ENCODE assay signal across 12 mouse cellular contexts in the genomic region with DNA sequence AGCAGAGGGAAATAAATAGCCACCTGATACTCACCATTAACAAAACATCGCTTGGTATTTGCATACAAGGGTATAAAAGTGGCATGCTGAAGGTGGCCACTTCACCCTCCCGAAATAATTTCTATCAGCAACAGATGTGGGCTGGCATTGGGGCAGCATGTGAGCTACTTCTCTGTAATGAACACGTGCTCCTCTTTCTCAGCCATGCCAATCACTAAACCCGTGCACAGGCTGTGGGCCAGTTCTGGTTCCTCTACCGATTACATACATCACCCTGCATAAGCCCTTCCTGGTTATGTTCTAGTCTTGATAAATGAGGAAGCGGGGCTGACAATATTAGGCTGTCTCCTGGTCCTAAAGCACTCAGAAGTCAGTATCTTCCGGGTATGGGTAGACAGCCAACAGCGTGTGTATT. TPM values are rescaled to one million over a fixed set of nuclear protein-coding genes. Genes with fewer than 3 reads are reported as not detected.
A peak's percentile ranks its signal among the peaks of the same experiment; 100 is the strongest.
DNase-seq lines count a peak whose midpoint lies in the region; TF ChIP-seq lines count a peak whose summit lies in the region.
"Had no signal": no experiment of that assay in that cellular context is flagged by ENCODE, and none has a peak within 500 bp of the region (broad histone marks: within the 10 kb centered on the region; RNA-seq: fewer than 3 reads in every experiment).

No protein-coding gene starts in this region.

- H3K4me1 ChIP-seq in CH12.LX (ENCODE audit: control insufficient read depth in 1 of 2, insufficient read depth in 2 of 2): peaks cover 19 to 47% of the 10 kb centered on the region in 2 experiments

- no peak for TF ChIP-seq CTCF in CH12.LX (conservative IDR thresholded peaks at IDR 0.05 in 1 of 2, IDR thresholded peaks at IDR 0.05 in 1 of 2; ENCODE audit: low read depth in 2 of 2, low read length in 2 of 2)

- DNase-seq in B cell, adult 2 months: peak; percentile 77 to 79
- DNase-seq in CH12.LX (ENCODE audit: extremely low read depth): peak; percentile 35
- peak; percentile 30 to 41 for DNase-seq in heart, postnatal 36 days
- no peak for DNase-seq in embryo, embryonic 11 days
- no peak for DNase-seq in layer of hippocampus, postnatal 10 days (ENCODE audit: low spot score in 2 of 2)
- no peak for DNase-seq in yolk sac, embryonic 10.5 days (ENCODE audit: low spot score)
- DNase-seq in left cerebral cortex, adult 18-20 months (ENCODE audit: low spot score in 2 of 2): no peak
- DNase-seq: cerebellum, postnatal 25 days; right cerebral cortex, postnatal 4 days had no signal

- H3K4me3 ChIP-seq in CH12.LX (replicated peaks in 1 of 3; ENCODE audit: low read depth in 2 of 3, low read length in 2 of 3, poor library complexity in 1 of 3) (no peak overlapping the region), macrophage (ENCODE audit: inconsistent target) (no peak overlapping the region)
- H3K4me3 ChIP-seq: forebrain, embryonic 13.5 days; myocyte had no signal

- dilution Hi-C loops in CH12.LX (cut with MboI; ENCODE audit: extremely low pct_ligation_motif_present, extremely low pct_unique_long_range_greater_than_20kb, low sequenced_read_pairs): no loop called here

- TF ChIP-seq EP300 in CH12.LX (IDR thresholded peaks at IDR 0.05; ENCODE audit: low read length): no peak

- H3K79me2 ChIP-seq in CH12.LX (replicated peaks; ENCODE audit: control insufficient read depth, extremely low read depth, insufficient read depth, poor library complexity, severe bottlenecking): no peaks in the 10 kb centered on the region
- H3K79me2 ChIP-seq in macrophage (ENCODE audit: inconsistent target): peaks cover 85% of the 10 kb centered on the region

- no peaks in the 10 kb centered on the region for H3K9me3 ChIP-seq in CH12.LX (replicated peaks; ENCODE audit: low read length)
- H3K9me3 ChIP-seq: forebrain, embryonic 13.5 days had no signal

- no peak for TF ChIP-seq RAD21 in CH12.LX (IDR thresholded peaks at IDR 0.05; ENCODE audit: low read depth, low read length)

- H3K36me3 ChIP-seq in CH12.LX (replicated peaks in 1 of 2; ENCODE audit: control insufficient read depth in 1 of 2, insufficient read depth in 1 of 2, low read length in 1 of 2) (no peaks in the 10 kb centered on the region), macrophage (ENCODE audit: inconsistent target) (no peaks in the 10 kb centered on the region)

- no peaks in the 10 kb centered on the region for H3K27me3 ChIP-seq in CH12.LX (replicated peaks)
- H3K27me3 ChIP-seq: forebrain, embryonic 13.5 days had no signal

- H3K27ac ChIP-seq in CH12.LX (ENCODE audit: insufficient read depth, low read depth): no peak overlapping the region
- peak overlapping the region; percentile 79 for H3K27ac ChIP-seq in macrophage
- H3K27ac ChIP-seq: forebrain, embryonic 13.5 days had no signal

- peak overlapping the region; percentile 83 for H3K4me2 ChIP-seq in CH12.LX (ENCODE audit: insufficient read depth, low read depth, poor library complexity, severe bottlenecking)
- H3K4me2 ChIP-seq: forebrain, embryonic 13.5 days had no signal

- intact Hi-C loops in heart, postnatal 36 days (cut with DNase I): no loop called here

- 9% methylated on average over 8 of the region's 8 CpGs for WGBS in macrophage (ENCODE audit: missing documents)

- 0 out of 2 replicates have a peak, but pooled peaks have one; percentile 24 for TF ChIP-seq POLR2A in CH12.LX (IDR thresholded peaks at IDR 0.05; ENCODE audit: low read depth, low read length)

- in situ Hi-C loops in CH12.LX (cut with MboI; ENCODE audit: low pct_ligation_motif_present, low pct_unique_long_range_greater_than_20kb, low sequenced_read_pairs): no loop called here

- peak overlapping the region; percentile 24; the same call in 1 of the 2 replicates for H3K9ac ChIP-seq in CH12.LX (ENCODE audit: insufficient read depth, low read depth)
- H3K9ac ChIP-seq: forebrain, embryonic 13.5 days had no signal

TF ChIP-seq in CH12.LX, 34 proteins besides CTCF, POLR2A, EP300 and RAD21:
- TF ChIP-seq CHD2 (IDR thresholded peaks at IDR 0.05; ENCODE audit: low read length): no peak
- TF ChIP-seq RCOR1 (conservative IDR thresholded peaks at IDR 0.05; ENCODE audit: low read depth, low read length): no peak
- TF ChIP-seq MEF2A (IDR thresholded peaks at IDR 0.05; ENCODE audit: borderline replicate concordance, low read depth, low read length): peak; percentile 58
- TF ChIP-seq MYC (IDR thresholded peaks at IDR 0.05; ENCODE audit: low read depth, low read length): peak; percentile 93
- TF ChIP-seq TBP (conservative IDR thresholded peaks at IDR 0.05; ENCODE audit: low read depth, low read length): 0 out of 2 replicates have a peak, but pooled peaks have one; percentile 23
- TF ChIP-seq MXI1 (IDR thresholded peaks at IDR 0.05; ENCODE audit: low read depth, low read length): peak; percentile 58; the same call in 1 of the 2 replicates
- peak; percentile 93 for TF ChIP-seq MAX (IDR thresholded peaks at IDR 0.05; ENCODE audit: low read length)
- peak; percentile 62 for TF ChIP-seq ELF1 (IDR thresholded peaks at IDR 0.05; ENCODE audit: low read depth, low read length)
- TF ChIP-seq BHLHE40 (IDR thresholded peaks at IDR 0.05; ENCODE audit: low read depth, low read length): peak; percentile 85
- TF ChIP-seq ZMIZ1 (IDR thresholded peaks at IDR 0.05; ENCODE audit: low read depth, low read length): no peak
- no peak for TF ChIP-seq IRF4 (IDR thresholded peaks at IDR 0.05; ENCODE audit: low read depth, low read length)
- no peak for TF ChIP-seq MAZ (IDR thresholded peaks at IDR 0.05; ENCODE audit: low read depth, low read length)

RNA-seq across cellular contexts. Expression of a gene that starts 25.2 kb away (rescaled TPM):
- total RNA-seq in CH12.LX (2012; rRNA removed) (8.4 and 11.2 TPM in 2 replicates), CH12.LX (2014; rRNA removed) (5.0 and 5.5 TPM in 2 replicates)
- polyA plus RNA-seq in CH12.LX (2012; ENCODE audit: insufficient read length, low read depth) (4.4 and 4.8 TPM in 2 replicates), macrophage (2018) (24.4 to 43.8 TPM (median 40.1 TPM) in 3 replicates)
- total RNA-seq in heart, postnatal 36 days (2021): 10 to 100 TPM; 24.5 to 24.7 TPM
- total RNA-seq in macrophage (2018; cell fraction: chromatin; rRNA removed): 1,000 to 10,000 TPM in 1 of 26 experiments, 100 to 1,000 TPM in 25; 211 to 1,161 (median 659) TPM
- total RNA-seq in macrophage (2018; cell fraction: cytosol; rRNA removed): 10 to 100 TPM; 32.2 to 82.9 (median 55.1) TPM
- total RNA-seq in macrophage (2018; cell fraction: nucleus; rRNA removed): 100 to 1,000 TPM; 113 to 428 (median 276) TPM
- total RNA-seq in layer of hippocampus, postnatal 10 days (2021): 100 to 1,000 TPM; 130 to 147 TPM
- total RNA-seq in left cerebral cortex, adult 18-20 months (2021): 100 to 1,000 TPM; 169 to 192 TPM

Comparison
In these comparisons a context has a peak if more than half of its experiments do, and no peak if none do; other contexts are left out.
1. DNase-seq: peak in B cell, adult 2 months (2 of 2), CH12.LX (single experiment) and heart, postnatal 36 days (2 of 2); none in embryo, embryonic 11 days (single experiment), layer of hippocampus, postnatal 10 days (0 of 2), yolk sac, embryonic 10.5 days (single experiment) and left cerebral cortex, adult 18-20 months (0 of 2).
2. RNA of a gene that starts 25.2 kb away (total RNA-seq): 169 to 192 TPM in left cerebral cortex, adult 18-20 months and 130 to 147 TPM in layer of hippocampus, postnatal 10 days; 24.5 to 24.7 TPM in heart, postnatal 36 days and 5.0 to 11.2 TPM in CH12.LX; every median in the first group is over 4 times any median in the second.